Mouse (Mus musculus): ENCODE data around the gene Slc38a6.

- TF ChIP-seq CTCF (IDR thresholded peaks at IDR 0.05; ENCODE audit: low read depth) (no peak), EP300 (IDR thresholded peaks at IDR 0.05; ENCODE audit: low read depth) (no peak)
Observed at GRCm38 (mm10) chr12:73344300-73344699, 57.7 kb downstream of the Slc38a6 start.

Data from liver, postnatal 0 days (tissue).